Mouse (Mus musculus): ENCODE data around the gene Prkca.

Prkca gene

DNA sequence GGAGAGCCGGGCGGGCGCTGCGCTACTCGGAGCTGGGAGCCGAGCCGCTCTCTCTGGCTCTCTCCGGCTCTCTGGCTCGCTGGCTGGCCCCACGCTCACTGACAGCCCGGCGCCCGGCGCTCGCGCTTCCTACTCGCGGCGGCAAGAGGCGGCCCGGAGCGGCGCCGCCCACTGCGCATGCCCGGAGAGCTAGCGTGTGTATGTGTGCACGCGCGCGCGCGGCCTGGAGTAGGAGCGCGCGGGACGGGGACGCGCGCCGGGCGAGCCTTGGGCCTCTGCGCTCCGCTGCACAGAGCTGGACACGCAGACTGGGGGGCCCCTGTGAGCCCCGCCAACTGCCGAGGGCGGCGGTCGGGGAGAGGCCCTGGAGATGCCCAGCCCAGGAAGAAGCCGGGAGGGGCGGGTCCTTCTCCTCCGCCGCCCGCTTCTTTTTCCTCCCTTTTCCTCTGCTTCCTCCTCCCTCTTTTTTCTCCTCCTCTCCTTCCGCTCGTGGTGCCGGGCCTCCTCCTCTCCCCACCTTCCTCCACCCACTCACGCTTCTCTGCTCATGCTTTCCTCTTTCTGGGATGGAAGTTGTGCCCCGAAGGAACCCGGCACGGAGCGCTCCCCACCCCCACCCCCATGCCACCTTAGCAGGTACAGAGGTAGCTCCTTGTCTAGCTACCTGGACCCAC, at the start of gene Prkca:
Prkca (minus strand) TSS at position 140 of the 674 bp plus-strand sequence.
- peak; percentile 91 to 99 for DNase-seq

DNA sequence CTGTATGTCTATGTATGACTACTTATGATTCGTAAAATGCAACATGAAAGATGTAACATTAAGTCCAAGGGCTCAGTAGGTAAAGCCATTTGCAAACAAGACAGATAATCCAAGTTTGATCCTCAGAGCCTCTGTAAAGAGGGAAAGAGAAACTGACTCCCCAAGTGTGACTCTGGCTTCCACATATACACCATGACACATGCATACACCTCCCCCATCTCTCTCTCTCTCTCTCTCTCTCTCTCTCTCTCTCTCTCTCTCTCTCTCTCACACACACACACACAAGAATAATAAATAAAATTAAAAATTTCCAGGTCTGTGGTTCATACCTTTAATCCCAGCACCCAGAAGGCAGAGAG, 41.9 kb upstream of the Prkca start:
- no peak for DNase-seq

DNA sequence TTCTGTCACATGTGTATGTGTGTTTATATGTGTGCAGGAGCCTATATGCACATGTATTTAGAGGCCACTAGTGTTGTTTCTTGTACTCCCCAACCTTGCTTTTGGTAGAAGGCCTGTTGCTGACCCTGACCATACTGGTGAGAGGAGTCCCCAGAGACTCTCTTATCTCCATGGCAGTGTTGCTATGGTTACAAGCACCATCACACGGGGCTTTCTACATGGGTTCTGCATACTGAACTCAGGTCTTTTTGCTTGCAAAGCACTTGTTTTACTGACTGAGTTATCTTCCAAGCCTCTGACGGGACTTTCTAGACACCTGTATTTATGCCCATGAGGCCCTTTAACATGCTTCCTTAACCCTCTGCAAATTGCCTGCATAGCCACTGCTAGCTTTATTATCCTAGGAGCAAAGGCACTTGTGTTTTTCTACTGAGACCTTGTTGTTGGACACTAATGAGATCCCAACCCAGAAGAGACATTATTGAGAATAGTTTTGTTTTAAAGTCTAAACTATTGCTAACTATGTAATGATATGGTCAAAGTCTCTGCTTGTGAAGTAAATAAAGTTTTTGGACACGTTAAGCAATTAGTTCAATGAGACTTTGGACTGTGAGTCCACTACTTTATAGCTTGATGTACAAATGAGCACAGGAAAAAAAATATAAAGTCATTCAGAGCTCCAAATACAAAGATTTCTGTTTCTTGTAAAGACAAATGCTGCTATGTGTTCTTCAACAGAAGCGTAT, 41.4 kb upstream of the Prkca start:
- DNase-seq, result no peak

DNA sequence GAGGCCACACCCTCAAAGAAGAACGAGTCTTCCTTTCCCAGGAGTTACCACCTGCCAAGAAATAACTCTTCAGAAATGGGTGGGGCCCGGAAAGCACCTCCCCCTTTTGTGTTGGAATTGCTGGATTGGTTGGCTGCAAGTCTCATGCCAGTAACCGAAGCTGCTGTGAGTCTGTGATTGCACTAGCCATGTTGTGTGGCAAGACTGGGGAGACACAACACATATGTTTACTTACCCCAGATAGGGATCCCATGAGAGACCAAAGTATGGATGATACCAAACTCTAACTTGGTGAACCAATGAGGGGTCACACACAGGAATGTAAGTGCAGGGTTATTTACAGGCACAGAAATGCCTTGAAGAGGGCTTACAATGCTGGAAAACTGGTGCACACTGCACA, 38.9 kb upstream of the Prkca start:
- DNase-seq, result no peak

DNA sequence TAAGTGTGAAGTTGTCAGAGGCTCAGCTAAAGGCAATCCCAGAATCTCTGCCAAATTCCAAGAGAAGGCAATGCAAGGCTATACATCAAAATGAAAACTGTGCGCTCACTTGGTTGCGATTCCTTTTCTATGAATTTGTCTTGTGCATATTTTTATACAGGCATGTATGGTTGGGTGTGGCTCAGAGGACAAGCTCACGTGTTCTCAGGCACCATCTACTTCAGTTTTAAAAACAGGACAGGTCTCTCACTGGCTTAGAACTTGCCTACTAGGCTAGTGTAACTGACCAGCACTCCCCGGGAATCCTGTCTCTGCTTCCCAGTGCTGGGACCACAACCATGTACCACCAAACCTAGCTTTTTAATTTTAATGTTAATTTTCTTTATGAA, 34.6 kb upstream of the Prkca start:
- no peak for DNase-seq

DNA sequence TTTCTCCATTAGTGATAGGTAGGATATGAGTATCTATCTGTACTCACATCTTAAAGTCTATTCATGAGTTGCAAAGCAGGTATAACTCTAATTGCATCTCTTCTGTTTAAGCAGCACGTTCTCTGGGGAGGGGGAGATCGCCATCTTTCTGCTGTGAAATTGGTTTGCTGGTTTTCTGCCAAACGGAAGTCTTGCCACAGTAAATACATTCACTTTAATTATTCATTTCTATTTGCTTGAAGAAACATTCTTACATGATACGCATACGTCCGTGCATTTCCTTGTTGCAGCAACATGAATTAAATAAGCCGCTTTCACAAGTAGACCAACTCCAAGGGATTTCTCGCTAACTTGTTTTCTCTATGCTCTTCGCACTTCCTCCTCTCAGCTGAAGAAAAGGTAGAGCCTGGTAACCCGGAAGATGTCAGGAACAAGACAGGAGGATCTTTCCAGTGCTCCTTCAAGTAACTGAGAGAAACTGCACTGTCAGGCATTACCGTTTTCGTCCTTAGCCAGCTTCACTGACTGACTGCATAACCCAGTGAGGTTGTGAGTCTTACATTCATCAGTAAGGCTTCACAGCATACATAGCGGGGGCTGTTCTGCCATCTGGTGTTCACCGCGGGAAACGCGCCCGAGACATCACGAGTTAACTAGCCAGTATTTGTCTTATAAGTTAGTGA, 34.1 kb upstream of the Prkca start:
- DNase-seq, result peak; percentile 67 to 77

DNA sequence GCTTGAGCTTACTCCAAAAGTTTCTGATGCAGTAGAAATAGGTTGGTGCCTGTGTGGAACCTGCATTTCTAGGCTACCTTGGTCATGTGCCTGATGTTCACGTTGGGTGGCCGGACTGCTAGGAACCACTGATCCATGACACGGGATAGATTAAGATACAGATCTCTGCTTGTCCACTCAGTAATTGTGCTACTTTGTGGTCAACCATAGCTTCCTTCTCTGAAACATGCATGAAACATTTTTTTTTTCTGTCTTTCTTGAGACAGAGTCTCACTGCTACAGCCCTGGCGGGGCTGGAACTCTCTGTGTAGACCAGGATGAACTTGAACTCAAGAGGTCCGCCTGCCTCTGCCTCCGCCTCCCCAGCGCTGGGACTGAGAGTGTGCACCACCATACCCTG, 33.1 kb upstream of the Prkca start:
- DNase-seq, result no peak

DNA sequence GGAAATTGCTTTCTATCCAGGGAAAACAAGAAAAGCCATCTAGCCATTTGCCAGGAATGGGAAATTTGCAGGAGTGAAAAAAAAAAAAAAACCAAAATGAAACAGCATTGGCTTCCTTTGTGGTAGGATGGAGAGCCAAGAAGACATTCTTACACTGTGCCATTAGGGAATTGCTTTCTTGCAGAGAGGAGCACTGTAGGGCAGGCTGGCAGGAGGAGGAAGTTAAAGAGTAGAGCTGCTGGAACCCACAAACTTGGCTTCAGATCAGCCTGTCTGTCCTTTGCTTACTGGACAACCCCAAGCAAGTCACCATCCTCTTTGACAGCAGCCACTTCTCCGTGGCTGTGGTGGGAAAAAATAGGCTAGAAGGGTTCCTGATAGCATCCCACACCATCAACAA, 23.3 kb upstream of the Prkca start:
- no peak for DNase-seq

DNA sequence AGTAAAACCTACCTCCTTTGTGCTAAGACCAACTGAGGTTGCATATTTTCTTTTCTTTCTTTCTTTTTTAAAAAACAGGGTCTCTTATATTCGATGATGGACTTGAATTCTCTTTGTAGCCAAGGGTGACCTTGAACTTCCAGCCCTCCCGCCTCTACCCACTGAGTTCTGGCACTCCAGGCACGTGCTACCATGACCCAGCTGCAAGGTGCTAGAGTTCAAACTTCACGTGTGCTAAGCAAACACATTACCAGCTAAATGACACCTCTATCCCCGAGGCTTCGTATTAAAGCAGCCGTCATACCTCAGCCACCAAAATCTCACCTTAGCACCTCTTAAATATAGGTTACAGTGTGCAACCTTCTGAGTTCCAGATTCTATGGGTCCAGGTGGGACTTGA, 21.9 kb upstream of the Prkca start:
- no peak for DNase-seq

DNA sequence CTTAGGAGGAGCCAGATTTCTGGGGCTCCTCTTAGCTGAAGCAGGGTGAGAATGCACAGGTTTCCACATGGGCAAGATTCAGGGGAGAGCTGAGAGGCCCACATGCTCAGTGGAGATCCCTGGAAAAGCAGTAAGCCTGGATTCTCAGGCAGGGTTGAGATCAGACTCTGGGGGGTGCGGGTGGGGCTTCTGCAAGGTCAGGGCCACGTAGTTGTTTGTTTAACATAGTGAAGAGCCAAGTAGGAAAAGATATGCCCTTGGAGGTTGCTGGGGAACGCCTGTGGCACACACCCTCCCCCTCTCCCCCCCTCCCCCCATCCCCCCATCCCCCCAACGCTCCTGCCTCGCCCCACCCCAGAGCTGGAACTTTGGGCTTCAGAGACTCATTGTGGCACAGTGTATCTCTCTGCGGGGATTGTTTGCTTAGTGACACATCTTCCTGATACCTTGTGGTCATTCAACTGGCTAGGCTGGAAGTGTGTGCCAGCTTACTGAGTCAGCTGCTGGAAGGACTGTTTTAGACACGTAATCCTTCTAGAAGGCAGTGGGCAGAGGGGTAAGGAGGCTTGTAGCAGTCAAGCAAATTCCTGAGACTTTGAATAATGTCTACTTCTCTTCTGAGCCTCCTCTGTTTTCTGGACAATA, 21.3 kb upstream of the Prkca start:
- DNase-seq, result no peak

DNA sequence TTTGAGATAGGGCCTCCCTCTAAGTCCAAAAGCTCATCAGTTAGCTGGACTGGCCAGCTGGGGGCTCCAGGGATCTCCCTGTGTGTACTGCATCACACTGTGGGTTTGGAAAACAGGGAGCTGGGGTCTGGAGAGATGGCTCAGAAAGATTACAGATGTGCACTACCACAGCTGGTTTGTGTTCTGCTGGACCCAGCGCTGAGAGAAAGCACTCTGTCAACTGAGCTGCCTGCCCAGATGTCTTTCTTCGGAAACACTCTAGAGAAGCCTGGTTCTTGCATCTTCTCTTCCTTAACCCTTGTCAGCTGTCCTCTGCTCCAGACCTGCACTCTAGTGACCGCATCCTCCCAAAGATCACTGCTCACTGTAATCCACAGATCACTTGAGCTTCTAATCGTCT, 20.3 kb upstream of the Prkca start:
- DNase-seq, result no peak

DNA sequence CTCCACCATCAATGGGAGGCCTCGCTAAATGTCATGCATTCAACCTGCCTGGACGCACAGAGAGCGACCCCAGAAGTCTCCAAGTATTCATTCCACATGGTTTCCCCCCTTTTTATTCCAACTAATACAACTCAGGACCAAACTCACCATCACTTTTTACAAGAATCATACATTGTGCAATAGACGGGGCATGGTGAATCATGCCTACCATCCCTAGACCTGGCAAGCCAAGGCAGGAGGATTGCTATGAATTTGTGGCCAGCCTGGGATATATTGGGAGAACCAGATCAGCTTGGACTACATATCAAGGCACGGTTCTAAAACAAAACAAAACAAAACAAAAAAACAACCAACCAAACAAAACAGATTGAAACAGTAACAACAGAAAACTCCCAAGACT, 19.2 kb upstream of the Prkca start:
- DNase-seq, result no peak

DNA sequence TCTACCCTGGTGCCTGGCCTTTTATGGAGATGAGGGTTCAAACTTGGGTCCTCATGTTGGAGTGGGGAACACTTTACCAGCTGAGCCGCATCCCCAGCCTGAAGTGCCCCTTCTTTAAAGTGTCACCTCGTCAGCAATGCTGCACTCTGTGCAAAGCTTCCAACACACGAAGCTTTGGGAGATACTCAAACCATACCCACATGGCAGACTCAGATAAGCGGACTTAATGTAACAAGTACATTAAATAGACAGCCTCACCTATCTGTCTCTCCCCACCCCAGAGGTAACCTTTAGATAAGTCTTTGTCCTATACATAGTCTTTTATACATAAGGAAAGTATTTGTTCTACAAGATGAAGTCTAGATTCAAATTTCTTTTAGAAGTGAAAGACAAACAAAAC, 17.3 kb upstream of the Prkca start:
- no peak for DNase-seq

DNA sequence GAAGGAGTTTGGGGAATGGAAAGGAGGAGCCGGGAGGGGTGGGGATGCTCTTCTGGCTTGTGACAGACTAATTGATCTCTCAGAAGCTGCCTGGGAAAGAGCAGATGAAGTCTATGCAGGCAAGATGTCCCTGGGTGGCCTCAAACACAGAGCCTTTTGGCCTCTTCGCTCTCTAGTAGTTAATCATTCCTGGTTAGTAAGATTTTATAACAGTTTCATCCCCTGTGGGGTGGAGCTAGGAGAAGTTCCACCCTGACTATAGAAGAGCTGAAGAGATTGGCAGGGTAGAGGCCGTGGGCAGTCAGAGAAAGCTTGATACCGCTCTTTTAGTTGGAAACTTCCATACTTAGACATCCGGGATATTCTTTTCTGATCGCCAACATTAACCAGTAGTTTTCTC, 15.2 kb upstream of the Prkca start:
- no peak for DNase-seq

DNA sequence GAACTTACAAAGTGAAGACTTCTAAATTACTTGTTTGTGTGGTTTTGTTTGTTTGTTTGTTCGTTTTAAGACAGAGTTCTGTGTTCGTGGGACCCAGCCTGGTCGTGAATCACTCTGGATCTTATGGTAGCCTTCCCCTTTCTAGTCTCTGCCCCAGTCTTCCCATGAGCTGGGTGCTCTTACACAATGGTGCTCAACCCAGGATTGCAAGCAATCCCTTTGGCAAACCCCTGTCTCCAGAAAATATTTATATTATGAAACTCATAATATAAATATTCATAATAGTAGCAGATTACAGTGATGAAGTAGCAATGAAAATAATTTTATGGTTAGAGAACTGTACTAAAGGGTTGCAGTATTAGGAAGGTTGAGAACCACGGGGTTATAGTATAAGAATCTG, 12.3 kb upstream of the Prkca start:
- no peak for DNase-seq

DNA sequence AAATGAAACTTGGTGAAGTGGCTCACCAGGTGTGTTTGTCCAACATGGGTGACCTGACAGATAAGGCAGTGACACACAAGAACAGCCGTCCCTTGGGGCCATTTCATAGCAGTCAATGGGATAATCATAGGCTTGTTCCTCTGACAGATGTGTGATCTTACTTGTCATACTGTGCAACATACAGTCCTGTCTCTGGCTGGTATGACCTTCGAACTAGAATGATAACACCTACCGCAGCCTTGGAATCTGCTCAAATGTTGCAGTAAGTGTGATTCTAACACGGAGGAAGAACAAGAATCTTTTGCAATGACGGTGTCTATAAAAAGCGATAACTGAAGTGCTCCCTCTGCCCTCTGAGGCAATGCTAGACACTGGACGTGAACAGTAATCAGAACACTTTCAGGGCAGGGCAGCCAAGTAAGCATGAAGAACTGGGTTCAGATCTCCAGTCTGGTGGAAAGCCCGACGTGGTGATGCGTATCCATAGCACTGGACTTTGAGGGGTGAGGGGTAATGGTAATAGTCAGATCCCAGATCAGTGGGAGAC, 9.2 kb upstream of the Prkca start:
- DNase-seq, result no peak

DNA sequence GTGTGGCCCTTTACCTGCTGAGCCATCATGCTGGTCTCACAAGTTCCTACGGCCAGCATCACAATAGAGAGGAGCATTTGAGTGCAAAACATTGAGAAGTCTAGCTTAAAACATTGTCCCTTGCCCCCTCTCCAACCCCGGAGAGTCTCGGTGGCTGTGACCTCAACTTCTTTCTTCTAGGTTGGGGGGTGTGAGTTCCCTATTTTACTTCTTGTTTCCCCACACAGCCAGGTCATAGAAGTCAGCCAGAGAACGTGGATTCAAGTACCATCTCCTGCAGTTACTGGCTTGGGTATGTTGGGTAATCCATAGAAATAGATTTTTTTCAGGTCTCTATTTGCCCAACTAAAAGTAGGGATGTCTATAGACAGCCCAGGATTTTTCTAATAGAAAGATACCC, 7.1 kb upstream of the Prkca start:
- DNase-seq, result no peak

DNA sequence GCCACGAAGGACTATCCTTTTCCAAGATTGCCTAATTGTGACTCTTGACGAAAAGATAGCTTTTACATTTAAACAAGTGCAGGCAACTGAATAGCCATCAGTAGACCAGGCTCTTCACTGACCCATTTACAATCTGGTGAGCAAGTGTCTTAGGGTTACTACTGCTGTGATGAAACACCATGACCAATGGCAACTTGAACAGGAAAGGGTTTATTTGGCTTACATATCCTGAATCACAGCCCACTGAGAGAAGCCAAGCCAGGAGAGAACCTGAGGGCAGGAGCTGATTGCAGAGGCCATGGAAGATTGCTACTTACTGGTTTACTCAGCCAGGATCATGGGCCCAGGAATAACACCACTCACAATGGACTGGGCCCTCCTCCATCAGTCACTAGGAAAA, 1.6 kb upstream of the Prkca start:
- DNase-seq, result no peak

DNA sequence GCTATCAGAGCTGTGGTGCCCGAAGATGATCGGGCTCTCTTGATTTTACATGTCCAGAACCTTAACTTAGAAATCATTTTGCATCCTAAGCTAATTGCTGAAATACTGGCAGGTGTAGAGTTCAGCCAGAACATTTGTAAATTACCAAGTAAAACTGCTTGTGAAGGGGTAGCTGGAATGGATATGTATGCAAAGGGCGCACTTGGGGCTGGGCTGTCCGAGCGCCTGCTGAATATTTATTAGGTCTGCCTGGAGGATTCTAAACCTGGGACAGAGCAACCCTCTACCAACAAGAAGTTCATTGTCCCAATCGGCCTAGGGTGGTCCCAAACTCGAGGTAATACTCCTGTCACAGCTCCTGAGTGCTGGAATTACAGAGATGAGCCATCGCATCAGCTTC, 1.0 kb upstream of the Prkca start:
- DNase-seq, result peak in 1 of 2 experiments; percentile 11

DNA sequence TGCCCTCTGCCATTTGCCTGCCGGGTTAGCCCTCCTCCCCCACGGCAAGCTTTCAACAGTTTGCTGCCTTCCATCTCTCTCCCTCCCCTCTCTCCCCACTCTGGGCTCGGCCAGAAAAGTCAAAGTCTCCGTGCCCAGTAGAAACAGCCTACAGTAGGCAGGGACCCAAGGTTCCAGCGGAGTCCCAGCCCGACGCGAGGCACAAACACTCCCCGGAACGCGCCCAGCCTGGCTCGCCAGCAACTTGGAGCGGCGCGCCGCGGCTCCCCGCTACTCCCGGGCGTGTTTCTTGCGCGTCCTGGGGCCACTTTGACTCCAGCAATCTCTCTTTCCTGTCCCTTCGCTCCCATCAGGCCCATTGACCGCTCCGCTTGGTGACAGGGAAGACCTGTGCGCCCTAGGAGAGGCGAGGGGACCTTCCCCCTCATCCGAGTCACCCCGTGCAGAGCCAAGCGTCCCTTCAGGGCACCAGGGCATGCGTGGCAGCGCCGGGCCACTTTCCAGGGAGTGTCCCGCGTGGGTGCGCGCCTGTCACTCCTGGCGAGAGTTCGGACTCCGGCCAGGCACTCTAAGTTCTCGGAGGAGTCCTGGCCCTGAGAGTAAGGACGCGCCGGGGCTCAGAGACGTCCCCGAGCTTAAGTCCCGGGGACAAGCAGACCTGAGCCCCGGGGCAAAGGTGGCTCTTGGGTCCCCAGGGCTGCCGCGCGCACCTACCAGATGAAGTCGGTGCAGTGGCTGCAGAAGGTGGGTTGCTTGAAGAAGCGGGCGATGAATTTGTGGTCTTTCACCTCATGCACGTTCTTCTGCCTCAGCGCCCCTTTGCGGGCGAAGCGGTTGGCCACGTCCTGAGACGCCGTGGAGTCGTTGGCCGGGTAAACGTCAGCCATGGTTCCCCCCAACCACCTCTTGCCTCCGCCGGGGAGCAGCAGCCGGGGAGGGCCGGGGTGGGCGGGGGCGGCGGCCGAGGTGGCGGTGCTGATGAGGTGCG, 653 bp downstream of the Prkca start, which contains the start of gene Apoh:
Apoh (plus strand) TSS at position 574 of the 988 bp plus-strand sequence.
- peak; percentile 52 to 69 for DNase-seq

DNA sequence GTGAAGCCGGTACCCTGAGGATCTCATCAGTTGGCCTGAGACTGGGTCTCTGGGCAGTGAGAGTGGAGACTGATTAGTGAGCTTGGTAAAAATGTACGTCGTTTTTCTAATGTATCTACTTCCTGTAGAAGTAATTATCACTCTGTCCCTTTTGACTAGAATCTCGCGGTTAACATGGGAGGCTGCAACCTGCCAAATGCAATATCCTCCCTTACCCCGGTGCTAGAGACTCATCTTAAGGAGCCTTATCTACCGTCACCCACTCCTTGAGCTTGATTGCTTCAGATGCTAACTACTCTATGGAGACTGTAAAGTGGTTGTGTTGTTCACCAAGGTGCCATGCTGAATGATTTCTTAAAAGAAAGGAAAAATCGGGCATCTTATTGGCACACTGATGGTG, 1.9 kb downstream of the Prkca start:
- no peak for DNase-seq

DNA sequence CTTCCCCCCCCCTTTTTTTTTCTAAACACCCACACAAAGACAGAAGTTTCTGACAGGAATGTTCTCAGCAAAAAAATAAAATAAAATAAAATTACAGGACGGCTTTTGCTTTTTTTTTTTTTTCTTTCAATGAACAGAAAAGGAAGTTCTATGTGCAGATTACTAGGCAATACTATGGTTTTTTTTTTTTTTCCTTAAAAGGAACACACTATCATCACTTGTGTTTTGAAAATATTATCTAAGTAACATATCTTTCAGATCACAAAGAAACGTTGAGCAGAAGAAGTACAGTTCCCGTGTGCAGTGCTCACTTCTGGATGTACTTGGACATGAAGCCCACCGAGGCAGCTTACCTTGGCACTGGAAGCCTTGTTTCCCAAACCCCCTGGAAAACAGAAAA, 3.4 kb downstream of the Prkca start:
- no peak for DNase-seq
